Mouse (Mus musculus) heart, postnatal 0 days (tissue): ENCODE results near the gene Pmel. TPM values are rescaled to one million over a fixed set of nuclear protein-coding genes. Genes with fewer than 3 reads are reported as not detected.
A peak's percentile ranks its signal among the peaks of the same experiment; 100 is the strongest.

Experiments used
- ATAC-seq: fragments of 200-750 bp; cut with Nextera tagmentation; 2 replicates; pipeline ENCODE4 v1.8.0; 2017; ENCODE audit warnings: low read depth, moderate number of reproducible peaks, moderate library complexity; ENCODE audit not compliant: insufficient read depth
- DNase-seq: peaks from one replicate; pipeline ENCODE4 v3.0.0-alpha.2; 2016; ENCODE audit warnings: low spot score
- H3K27ac ChIP-seq: fragments of 300-500 bp; sonication (generic); 2 replicates; pipeline ENCODE4 v1.5.1; 2014; ENCODE audit warnings: low read depth, mild to moderate bottlenecking
- H3K27me3 ChIP-seq: fragments of 300-500 bp; sonication (generic); 2 replicates; pipeline ENCODE4 v1.6.1; 2014; ENCODE audit warnings: low read length, mixed read lengths; ENCODE audit not compliant: control insufficient read depth, insufficient read depth
- H3K36me3 ChIP-seq: fragments of 300-500 bp; sonication (generic); replicated peaks from 2 replicates; pipeline ENCODE4 v1.6.1; 2014; ENCODE audit warnings: low read length, mixed read lengths; ENCODE audit not compliant: control insufficient read depth, insufficient read depth
- H3K4me1 ChIP-seq: fragments of 300-500 bp; sonication (generic); 2 replicates; pipeline ENCODE4 v1.6.1; 2014; ENCODE audit warnings: antibody characterized with exemption; ENCODE audit not compliant: control insufficient read depth, insufficient read depth
- H3K4me2 ChIP-seq: fragments of 300-500 bp; sonication (generic); 2 replicates; pipeline ENCODE4 v1.6.1; 2014; ENCODE audit warnings: low read depth, mild to moderate bottlenecking, low read length, moderate library complexity
- H3K4me3 ChIP-seq: fragments of 300-500 bp; sonication (generic); 2 replicates; pipeline ENCODE4 v1.5.1; 2014; ENCODE audit warnings: low read depth, low read length
- H3K9ac ChIP-seq: fragments of 300-500 bp; sonication (generic); replicated peaks from 2 replicates; pipeline ENCODE4 v1.6.1; 2014; ENCODE audit warnings: low read depth, low read length, mixed read lengths
- H3K9me3 ChIP-seq: fragments of 300-500 bp; sonication (generic); replicated peaks from 2 replicates; pipeline ENCODE4 v1.6.1; 2016; ENCODE audit warnings: low read length; ENCODE audit not compliant: control insufficient read depth
- CTCF ChIP-seq: IDR thresholded peaks from 2 replicates; pipeline ENCODE4 v1.5.1; 2016; ENCODE audit warnings: antibody characterized with exemption, control low read depth, low read depth
- EP300 ChIP-seq: IDR thresholded peaks from 2 replicates; pipeline ENCODE4 v1.6.1; 2016; ENCODE audit warnings: antibody characterized with exemption, low read depth
- WGBS: fragments of 180-500 bp; shearing (Covaris S2); extraction: QIAGEN DNeasy Blood & Tissue Kit; methylation state at CpG from one replicate; pipeline ENCODE4 v1.1.7; 2014; 5-methylcytosine and 5-hydroxymethylcytosine counted together
- polyA plus RNA-seq: library from polyadenylated mRNA; unstranded; fragments of >200 nt; fragmentation: Nextera tagmentation; extraction: Ambion mirVana; gene quantifications from 2 replicates; pipeline ENCODE4 v1.2.1, GENCODE M21; 2015
- total RNA-seq: library from RNA; depleted of rRNA; stranded (reverse); fragments of >200 nt; gene quantifications from 2 replicates; pipeline ENCODE4 v1.2.3, GENCODE M21; 2014; ENCODE audit warnings: low replicate concordance

Gene Pmel
- total and polyA plus RNA-seq, 2 experiments from 2014 or later, result 2.0 to 23.2 TPM

GRCm38 (mm10) chr10:128697072-128697725 is 6.8 kb upstream of the Pmel start:
- peaks cover 19% of the 10 kb centered on the region for H3K4me1 ChIP-seq
- no peaks in the 10 kb centered on the region for H3K27me3 ChIP-seq
- H3K9ac ChIP-seq, result no peak overlapping the region
- ATAC-seq (no peak), DNase-seq (no peak)
- no peaks in the 10 kb centered on the region for H3K9me3 ChIP-seq
- no peak overlapping the region for H3K4me3 ChIP-seq
- WGBS, result 88% methylated on average over 6 of the region's 6 CpGs
- no peak for TF ChIP-seq CTCF
- H3K4me2 ChIP-seq, result no peak overlapping the region
- H3K27ac ChIP-seq, result 0 out of 2 replicates have a peak overlapping the region, but pooled peaks have one; percentile 14
- H3K36me3 ChIP-seq, result peaks cover 20% of the 10 kb centered on the region

- H3K27me3 ChIP-seq, result no peaks in the 10 kb centered on the region
- H3K36me3 ChIP-seq, result peaks cover 20% of the 10 kb centered on the region
- no peak for ATAC-seq
- WGBS, result 73% methylated on average over 5 of the region's 5 CpGs
- H3K4me3 ChIP-seq, result no peak overlapping the region
- TF ChIP-seq EP300 (no peak), CTCF (no peak)
- H3K27ac ChIP-seq, result 0 out of 2 replicates have a peak overlapping the region, but pooled peaks have one; percentile 16
- no peak overlapping the region for H3K4me2 ChIP-seq
- H3K9ac ChIP-seq, result no peak overlapping the region
- H3K9me3 ChIP-seq, result no peaks in the 10 kb centered on the region
- H3K4me1 ChIP-seq, result peaks cover 26% of the 10 kb centered on the region
- no peak for DNase-seq
Measured at GRCm38 (mm10) chr10:128699006-128699405, 5.0 kb upstream of the Pmel start.

- Histone ChIP-seq H3K27ac (peak overlapping the region; percentile 37), H3K9ac (no peak overlapping the region), H3K36me3 (peaks cover 20% of the 10 kb centered on the region), H3K4me1 (peaks cover 23% of the 10 kb centered on the region), H3K27me3 (no peaks in the 10 kb centered on the region), H3K4me3 (no peak overlapping the region), H3K9me3 (no peaks in the 10 kb centered on the region), H3K4me2 (no peak overlapping the region)
- DNase-seq (no peak), ATAC-seq (no peak)
- WGBS, result 47% methylated on average over 11 of the region's 11 CpGs
- TF ChIP-seq CTCF (no peak), EP300 (no peak)
Measured at GRCm38 (mm10) chr10:128699611-128700010, 4.4 kb upstream of the Pmel start.

- Histone ChIP-seq H3K9me3 (no peaks in the 10 kb centered on the region), H3K27ac (no peak overlapping the region), H3K27me3 (no peaks in the 10 kb centered on the region), H3K4me1 (peaks cover 16% of the 10 kb centered on the region), H3K9ac (no peak overlapping the region), H3K4me3 (no peak overlapping the region), H3K36me3 (peaks cover 20% of the 10 kb centered on the region), H3K4me2 (no peak overlapping the region)
- DNase-seq, result no peak
- 93% methylated on average over 5 of the region's 5 CpGs for WGBS
- no peak for ATAC-seq
- no peak for TF ChIP-seq EP300
- TF ChIP-seq CTCF, result no peak
Measured at GRCm38 (mm10) chr10:128700712-128701111, 3.3 kb upstream of the Pmel start.

- no peak overlapping the region for H3K9ac ChIP-seq
- DNase-seq, result no peak
- TF ChIP-seq CTCF, result no peak
- no peak for TF ChIP-seq EP300
- ATAC-seq, result no peak
- no peaks in the 10 kb centered on the region for H3K9me3 ChIP-seq
- no peak overlapping the region for H3K27ac ChIP-seq
- peaks cover 20% of the 10 kb centered on the region for H3K36me3 ChIP-seq
- H3K4me3 ChIP-seq, result no peak overlapping the region
- no peak overlapping the region for H3K4me2 ChIP-seq
- peaks cover 16% of the 10 kb centered on the region for H3K4me1 ChIP-seq
- 39% methylated on average over 6 of the region's 6 CpGs for WGBS
- no peaks in the 10 kb centered on the region for H3K27me3 ChIP-seq
Measured at GRCm38 (mm10) chr10:128702328-128703007, 1.5 kb upstream of the Pmel start.
